Mouse (Mus musculus) cerebellum, adult 18-20 months (tissue): ENCODE measurements around the gene Txnrd3.

Experiments
- DNase-seq, 2 experiments: peaks; one replicate each; pipeline ENCODE4 v3.0.0; 2021

The Txnrd3 gene

DNA sequence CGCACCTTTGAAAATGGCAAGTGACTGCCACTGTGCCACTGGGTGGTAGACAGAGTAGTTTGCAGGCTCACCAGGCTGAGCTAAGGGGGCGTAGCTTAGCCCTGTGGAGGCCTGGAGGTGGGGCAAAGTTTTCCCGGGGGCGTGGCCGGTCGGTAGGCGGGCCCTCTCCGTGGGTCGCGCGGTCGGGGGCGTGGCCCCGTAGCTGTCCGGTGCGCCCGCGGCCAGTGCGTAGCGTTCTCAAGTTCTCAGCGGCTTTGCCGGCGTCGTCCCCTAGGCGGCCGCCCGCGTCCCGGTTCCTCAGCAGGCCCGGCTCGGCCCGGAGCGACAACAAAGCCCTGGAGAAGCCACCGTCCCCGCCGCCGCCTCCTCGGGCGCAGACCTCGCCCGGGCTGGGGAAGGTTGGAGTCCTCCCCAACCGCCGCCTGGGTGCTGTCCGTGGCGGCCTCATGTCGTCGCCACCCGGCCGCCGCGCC is at the start of gene Txnrd3:
Gene Txnrd3 (plus strand): TSS at position 191 of the 473 bp plus-strand sequence.
- peak; percentile 83 to 84 for DNase-seq

DNA sequence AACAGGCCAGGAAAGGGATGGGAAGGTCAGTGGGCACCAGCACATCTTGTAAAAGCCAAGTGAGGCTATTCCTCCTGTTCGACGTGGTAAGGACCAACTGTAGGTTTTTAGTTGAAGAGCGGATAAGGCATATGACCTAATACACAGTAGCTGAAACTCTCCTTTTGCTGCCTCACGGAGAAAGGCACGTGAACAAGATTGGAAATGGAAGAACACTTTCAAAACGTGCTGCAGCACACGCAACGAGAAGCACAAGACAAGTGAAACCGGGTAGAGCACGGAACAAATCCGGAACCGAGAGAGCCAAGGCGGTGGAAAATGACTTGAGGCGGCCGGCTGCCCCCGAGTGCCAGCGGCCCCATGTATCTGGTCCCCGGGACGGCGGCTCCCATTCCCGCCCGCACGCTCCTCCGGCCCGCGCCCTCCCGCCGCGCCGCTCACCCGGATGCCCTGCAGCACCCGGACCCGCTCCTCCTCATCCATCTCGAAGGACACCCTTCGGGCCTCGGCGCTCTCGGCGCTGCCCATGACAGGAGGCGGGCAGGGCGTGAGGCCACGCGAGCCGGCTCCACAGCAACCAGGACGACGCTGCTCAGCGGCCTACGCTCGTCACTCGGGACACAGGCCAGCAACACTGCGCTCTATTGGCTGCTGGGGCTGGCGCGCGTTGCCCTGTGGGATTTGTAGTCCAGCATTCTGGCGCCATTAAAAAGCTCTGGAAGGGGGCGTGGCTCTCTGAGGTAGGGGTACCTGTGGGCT is 48.6 kb upstream of the Txnrd3 start, which contains the start of gene Chchd6:
Gene Chchd6 (minus strand): TSS at position 635 of the 759 bp plus-strand sequence.
- DNase-seq = peak; percentile 96 to 98

DNA sequence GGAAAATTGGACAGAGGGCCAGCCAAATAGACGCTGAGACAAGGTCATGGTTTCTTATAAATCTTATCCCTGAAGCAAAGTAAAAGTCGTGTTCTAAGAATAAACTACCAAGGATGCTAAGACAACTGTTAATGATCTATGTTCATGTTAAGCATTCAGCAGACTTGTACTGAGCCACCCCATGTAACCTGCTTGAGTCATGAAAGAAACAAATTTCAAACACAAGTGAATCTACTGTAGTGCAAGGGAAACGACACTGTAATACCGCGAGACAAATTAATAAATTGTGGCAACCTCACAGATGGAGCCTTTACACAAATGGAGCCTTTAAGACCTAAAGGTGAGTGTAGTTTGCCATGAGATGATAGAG is 48.0 kb upstream of the Txnrd3 start:
- DNase-seq = no peak

- DNase-seq = no peak
Measured at GRCm38 (mm10) chr6:89596510-89596909, 47.3 kb upstream of the Txnrd3 start.

DNA sequence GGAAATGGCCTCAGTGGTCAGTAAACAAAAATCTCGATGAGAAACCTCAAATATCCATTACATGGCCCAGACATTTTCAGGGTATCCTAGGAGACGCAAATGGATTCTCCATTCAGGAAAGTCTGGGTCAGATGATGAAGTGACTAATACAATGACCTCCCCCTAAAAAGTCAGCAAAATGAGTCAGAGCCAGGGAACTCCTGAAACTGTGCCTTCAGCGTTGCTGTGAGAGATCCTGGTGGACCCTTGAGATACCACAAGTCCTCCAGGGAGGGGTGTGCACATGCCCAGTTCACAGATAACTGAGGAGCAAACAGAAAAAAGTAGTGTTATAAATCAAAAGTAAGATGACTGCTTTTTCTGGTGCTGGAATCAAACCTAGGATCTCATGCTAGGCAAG is 37.7 kb upstream of the Txnrd3 start:
- no peak for DNase-seq

GRCm38 (mm10) chr6:89607999-89608398 is 35.8 kb upstream of the Txnrd3 start:
- no peak for DNase-seq

GRCm38 (mm10) chr6:89613336-89614106 is 30.3 kb upstream of the Txnrd3 start:
- no peak for DNase-seq

- DNase-seq = no peak
Measured at GRCm38 (mm10) chr6:89614107-89614471, 29.7 kb upstream of the Txnrd3 start.

DNA sequence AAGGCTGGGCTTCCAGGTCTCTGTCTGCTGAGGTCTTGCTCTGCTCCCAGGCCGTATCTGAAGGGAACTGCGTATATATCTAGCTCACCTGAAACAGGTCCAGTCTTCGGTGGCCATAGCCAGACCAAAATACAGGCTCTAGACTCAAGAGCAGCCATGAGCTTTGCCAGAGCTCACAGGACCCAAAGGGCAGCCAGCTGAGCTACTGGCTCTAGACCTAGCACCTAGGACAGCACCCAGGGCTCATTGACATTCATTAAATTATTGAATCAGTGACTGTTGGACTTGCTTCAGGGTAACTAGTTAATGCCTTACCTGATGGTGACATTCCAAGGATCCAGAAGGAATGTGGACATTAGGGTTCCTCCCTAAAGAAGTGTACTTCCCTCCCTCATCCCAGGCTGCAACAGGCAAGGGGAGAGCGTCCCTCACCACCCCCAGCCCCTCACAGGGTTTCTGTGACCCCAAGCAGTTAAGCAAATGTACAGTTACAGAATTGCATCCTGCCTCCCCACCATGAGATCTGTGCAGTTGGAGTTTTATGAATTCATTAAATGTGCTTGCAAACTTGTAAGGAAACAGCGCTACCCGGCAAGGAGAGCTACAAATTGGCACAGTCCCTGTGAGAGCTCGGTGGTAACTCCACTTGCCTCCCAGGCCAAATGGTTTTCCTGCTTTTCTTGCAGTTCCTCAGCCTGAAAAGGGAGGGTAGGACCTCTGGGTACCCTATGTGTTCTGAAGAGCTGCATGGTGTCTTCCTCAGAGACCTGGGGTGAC is 29.0 kb upstream of the Txnrd3 start:
- DNase-seq = no peak

DNA sequence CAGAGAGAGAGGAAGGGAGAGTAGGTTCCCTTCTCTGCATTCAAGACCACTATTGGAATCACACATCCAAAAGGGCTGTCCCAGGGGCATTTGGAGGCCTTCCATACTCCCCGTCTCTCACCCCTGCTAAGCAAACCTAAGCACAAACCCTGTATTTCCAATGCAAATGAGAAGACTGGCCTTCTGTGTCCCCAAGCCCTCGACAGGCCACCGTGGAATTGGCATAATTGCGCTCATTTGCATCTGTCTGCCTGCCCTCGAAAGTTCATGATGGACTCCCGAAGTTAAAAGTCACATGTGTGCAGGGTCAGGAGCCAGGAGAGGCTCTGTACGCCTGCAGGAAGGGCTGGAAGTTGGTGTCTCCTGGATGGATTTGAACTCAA is 28.4 kb upstream of the Txnrd3 start:
- no peak for DNase-seq

- no peak for DNase-seq
Measured at GRCm38 (mm10) chr6:89622647-89623046, 21.1 kb upstream of the Txnrd3 start.

DNA sequence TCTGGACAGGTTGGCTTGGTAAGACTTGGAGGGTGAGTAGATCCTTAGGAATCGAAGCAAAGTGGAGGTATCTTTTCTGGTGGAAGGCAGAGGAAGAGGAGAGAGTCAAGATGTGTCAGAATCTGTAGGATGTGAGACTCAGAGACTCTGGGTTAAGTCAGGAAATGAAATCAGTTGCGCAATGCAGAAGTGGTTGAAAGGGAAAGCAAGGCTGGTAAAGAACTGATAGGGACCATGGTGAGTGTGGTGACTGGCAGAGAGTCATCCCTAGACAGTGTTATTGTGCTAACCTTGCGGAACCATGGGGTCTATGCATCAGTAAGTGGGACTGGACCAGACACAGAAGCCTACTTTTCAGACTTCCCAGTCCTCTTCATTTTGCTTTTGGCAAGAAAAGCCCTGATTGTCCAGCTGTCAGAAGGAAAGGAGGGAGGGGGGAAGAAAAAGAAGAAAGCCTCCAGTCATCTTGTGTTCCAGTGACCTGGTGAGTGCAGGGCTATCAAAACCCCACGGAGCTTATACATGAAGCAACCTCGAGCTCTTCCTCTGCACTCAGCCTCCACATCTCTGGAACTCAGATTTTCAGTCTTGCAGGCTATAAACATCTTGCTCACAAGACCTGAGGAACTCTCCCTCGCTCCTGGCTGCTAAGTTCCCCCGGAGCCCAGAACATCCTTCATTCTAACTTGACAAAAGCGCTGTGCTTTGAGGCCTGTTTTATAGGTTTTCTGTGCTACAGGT is 15.6 kb upstream of the Txnrd3 start:
- DNase-seq = no peak

DNA sequence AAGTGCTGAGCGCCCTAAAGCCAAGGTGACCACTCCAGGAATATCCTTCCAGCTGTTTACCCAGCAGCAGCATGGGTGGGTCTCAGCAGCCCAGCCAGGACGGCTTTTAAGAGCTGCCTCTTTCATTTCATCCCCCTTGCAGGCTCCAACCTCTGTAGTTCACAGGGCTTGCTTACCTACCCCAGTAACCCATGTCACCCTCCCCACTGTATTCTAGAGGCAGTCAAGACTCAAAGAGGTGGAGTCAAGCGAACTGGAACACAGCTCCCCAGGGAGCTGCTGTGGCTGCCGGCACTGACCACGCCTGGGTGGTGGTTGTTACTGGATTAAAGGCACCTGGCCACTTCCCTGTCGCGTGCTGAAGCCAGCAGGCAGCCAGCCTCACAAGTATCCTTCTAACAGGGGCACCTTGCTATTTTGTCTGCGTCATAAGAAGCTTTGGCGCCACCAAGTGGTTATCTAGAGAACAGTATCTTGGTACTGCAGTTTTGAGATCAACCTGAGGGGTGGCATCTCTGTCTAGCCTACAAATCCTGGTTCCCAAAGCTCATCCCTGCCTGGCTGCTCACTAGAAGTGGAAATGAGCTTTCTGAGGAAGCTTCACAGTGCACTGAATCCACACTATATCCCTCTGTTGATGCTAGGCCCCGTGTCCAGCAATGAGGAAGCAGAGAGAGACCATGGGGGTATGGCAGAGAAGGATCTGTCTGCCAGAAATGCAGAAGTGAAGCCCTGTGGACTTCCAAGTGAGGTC is 11.8 kb upstream of the Txnrd3 start:
- DNase-seq = peak; percentile 83 to 86

DNA sequence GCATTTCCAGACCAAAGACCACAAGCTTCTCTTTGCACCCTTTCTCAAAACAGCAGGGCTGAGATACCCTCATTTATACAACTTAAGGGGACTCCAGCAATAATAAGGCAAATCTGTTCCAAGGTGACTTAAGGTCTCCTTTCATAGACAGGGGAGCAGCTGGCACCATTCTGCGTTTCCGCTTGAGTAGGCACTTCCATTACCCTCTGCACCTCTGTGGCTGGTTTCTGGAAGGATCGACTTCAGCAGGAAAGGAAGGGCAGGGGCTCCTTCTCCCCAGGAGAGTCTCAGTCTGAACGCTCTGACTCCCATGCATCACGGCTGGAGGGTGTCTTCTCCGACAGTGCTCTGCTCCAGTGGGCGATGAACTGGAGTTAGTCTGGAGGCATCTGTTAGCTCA is 10.7 kb upstream of the Txnrd3 start:
- no peak for DNase-seq

DNA sequence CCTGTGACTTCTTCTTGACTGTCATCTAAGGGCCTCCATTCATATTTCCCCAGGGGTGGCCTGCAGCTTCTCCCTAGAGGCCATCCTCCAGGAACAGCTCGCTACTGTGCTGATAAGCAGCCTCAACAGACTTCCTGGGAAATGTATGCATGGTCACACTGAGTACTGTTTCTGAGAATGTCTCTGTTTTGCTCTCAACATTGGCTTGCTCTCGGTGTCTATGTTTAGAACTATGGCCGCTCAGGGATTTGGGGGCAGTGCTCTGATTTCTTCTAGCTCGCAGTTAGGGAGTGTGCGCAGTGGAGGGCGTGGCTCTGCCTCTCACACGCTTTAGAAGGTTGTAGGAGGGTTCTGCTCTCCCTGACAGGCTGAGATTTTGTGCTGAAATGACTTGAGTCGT is 9.4 kb upstream of the Txnrd3 start:
- DNase-seq = no peak

GRCm38 (mm10) chr6:89637977-89638376 is 5.8 kb upstream of the Txnrd3 start:
- DNase-seq = no peak

- peak; percentile 36 to 56 for DNase-seq
Measured at GRCm38 (mm10) chr6:89639025-89639424, 4.8 kb upstream of the Txnrd3 start.

- DNase-seq = peak; percentile 73 to 85
Measured at GRCm38 (mm10) chr6:89644271-89645075, 685 bp downstream of the Txnrd3 start.

- no peak for DNase-seq
Measured at GRCm38 (mm10) chr6:89649897-89650296, 6.1 kb downstream of the Txnrd3 start.

- no peak for DNase-seq
Measured at GRCm38 (mm10) chr6:89651770-89652169, 8.0 kb downstream of the Txnrd3 start.

DNA sequence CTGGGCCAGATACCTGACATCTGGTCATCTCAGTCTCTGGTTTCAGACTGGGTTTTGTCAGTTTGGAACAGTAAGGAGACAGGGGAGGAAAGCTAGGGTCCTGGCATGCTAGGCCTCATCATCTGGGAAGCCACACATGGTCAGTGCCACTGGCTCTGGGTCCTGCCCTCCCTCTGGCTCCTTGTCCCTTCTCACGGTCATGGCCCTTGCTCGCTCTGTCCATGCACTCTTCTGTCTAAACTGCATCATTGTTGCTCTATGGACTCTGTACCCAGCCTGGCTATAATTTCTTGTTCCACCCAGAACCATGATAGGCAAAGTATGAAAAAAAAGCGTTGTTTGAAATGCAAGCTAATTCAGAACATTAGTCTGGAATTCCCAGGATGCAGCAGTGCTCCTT is 11.2 kb downstream of the Txnrd3 start:
- no peak for DNase-seq
